Mouse (Mus musculus) hindbrain, postnatal 0 days (tissue): ENCODE data around the gene Pigw. TPM values are rescaled to one million over a fixed set of nuclear protein-coding genes. Genes with fewer than 3 reads are reported as not detected.
"Not testable (repeated sequence)": the region's sequence is repeated elsewhere in the genome, so short reads cannot be mapped to it uniquely, and the experiment has no call there.

ENCODE experiments used
- ATAC-seq: fragments of 200-750 bp; cut with Nextera tagmentation; 2 replicates; pipeline ENCODE4 v1.8.0; 2017; ENCODE audit warnings: mild to moderate bottlenecking, moderate TSS enrichment, moderate library complexity
- DNase-seq: peaks from one replicate; pipeline ENCODE4 v3.0.0-alpha.2; 2015; ENCODE audit warnings: low spot score
- H3K27ac ChIP-seq: fragments of 300-500 bp; sonication (generic); 2 replicates; pipeline ENCODE4 v1.5.1; 2014; ENCODE audit warnings: mild to moderate bottlenecking
- H3K27me3 ChIP-seq: fragments of 300-500 bp; sonication (generic); 2 replicates; pipeline ENCODE4 v1.6.1; 2014; ENCODE audit warnings: low read length, mixed read lengths; ENCODE audit not compliant: insufficient read depth
- H3K36me3 ChIP-seq: fragments of 300-500 bp; sonication (generic); 2 replicates; pipeline ENCODE4 v1.6.1; 2014; ENCODE audit warnings: low read length, mixed read lengths; ENCODE audit not compliant: insufficient read depth
- H3K4me1 ChIP-seq: fragments of 300-500 bp; sonication (generic); 2 replicates; pipeline ENCODE4 v1.6.1; 2014; ENCODE audit warnings: antibody characterized with exemption, low read length, mixed read lengths; ENCODE audit not compliant: insufficient read depth
- H3K4me2 ChIP-seq: fragments of 300-500 bp; sonication (generic); 2 replicates; pipeline ENCODE4 v1.6.1; 2014; ENCODE audit warnings: low read depth, mild to moderate bottlenecking, low read length, moderate library complexity, mixed read lengths
- H3K4me3 ChIP-seq: fragments of 300-500 bp; sonication (generic); 2 replicates; pipeline ENCODE4 v1.5.1; 2014; ENCODE audit warnings: low read length
- H3K9ac ChIP-seq: fragments of 300-500 bp; sonication (generic); replicated peaks from 2 replicates; pipeline ENCODE4 v1.6.1; 2014; ENCODE audit warnings: mild to moderate bottlenecking, low read length, moderate library complexity, mixed read lengths
- H3K9me3 ChIP-seq: fragments of 300-500 bp; sonication (generic); 2 replicates; pipeline ENCODE4 v1.6.1; 2016; ENCODE audit warnings: low read length, mixed read lengths
- CTCF ChIP-seq: IDR thresholded peaks from 2 replicates; pipeline ENCODE4 v1.5.1; 2016; ENCODE audit warnings: antibody characterized with exemption, control low read depth, low read depth
- WGBS: fragments of 180-500 bp; shearing (Covaris S2); extraction: QIAGEN DNeasy Blood & Tissue Kit; methylation state at CpG from one replicate; pipeline ENCODE4 v1.1.7; 2014; 5-methylcytosine and 5-hydroxymethylcytosine counted together
- polyA plus RNA-seq: library from polyadenylated mRNA; unstranded; fragments of >200 nt; fragmentation: Nextera tagmentation; extraction: Ambion mirVana; gene quantifications from 2 replicates; pipeline ENCODE4 v1.2.1, GENCODE M21; 2015
- total RNA-seq: library from RNA; depleted of rRNA; stranded (reverse); fragments of >200 nt; gene quantifications from 2 replicates; pipeline ENCODE4 v1.2.3, GENCODE M21; 2014

The Pigw gene
- total and polyA plus RNA-seq, 2 experiments from 2014 or later: 1.6 to 1.9 TPM

DNA sequence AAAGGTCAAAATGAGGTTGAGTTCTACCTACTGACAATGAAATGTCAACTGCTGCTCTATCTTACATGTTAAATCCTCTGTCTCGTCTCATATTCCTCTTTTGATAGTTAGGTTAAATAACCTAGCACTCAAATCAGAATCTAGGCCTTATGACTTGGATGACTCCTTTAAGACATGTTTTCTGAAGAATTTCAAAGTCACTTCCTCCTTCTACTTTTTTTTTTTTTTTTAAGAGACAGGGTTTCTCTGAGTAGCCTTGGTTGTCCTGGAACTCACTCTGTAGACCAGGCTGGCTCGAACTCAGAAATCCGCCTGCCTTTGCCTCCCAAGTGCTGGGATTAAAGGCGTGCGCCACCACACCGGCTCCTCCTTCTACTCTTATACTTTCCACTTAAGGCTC is 24.8 kb downstream of the Pigw start:
- peaks cover 26% of the 10 kb centered on the region for H3K36me3 ChIP-seq

DNA sequence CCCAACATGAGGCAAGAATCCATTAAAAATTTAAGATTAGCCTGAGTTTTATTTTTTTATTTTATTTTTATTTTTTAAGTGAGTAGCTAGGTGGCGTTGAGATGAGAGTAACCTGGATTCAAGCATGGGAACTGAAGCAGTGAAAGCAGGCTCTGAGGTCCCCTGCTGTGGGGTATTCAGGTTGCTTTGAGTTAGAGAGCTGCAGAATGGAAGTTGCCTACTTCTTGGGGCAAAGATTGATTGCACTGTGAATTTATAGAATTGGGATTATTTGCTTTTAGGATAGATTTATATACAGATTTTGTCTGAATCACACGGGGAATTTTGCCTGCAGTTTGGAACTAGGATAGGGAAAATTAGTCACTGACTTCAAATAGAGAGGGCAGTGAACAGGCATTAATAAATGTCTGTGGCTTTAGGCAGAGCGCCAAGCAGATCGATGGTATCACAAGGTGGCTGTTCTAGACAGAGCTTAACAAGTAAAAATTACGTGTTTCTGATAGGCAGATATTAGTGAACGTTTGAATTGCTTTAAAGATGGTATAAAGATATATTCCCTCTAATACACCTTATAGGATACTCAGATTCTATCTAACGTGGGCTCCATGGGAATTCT is 32.5 kb downstream of the Pigw start:
- TF ChIP-seq CTCF: no peak
- 75% methylated on average over 7 of the region's 7 CpGs for WGBS
- no peaks in the 10 kb centered on the region for H3K27me3 ChIP-seq
- H3K4me2 ChIP-seq: no peak overlapping the region
- H3K4me1 ChIP-seq: no peaks in the 10 kb centered on the region
- H3K36me3 ChIP-seq: peaks cover 19% of the 10 kb centered on the region
- H3K9ac ChIP-seq: no peak overlapping the region
- DNase-seq: no peak
- ATAC-seq: no peak
- H3K9me3 ChIP-seq: no peaks in the 10 kb centered on the region
- H3K27ac ChIP-seq: no peak overlapping the region
- H3K4me3 ChIP-seq: no peak overlapping the region

More for the DNA sequence above, 24.8 kb downstream of the Pigw start:
- no peak for ATAC-seq
- H3K27me3 ChIP-seq: no peaks in the 10 kb centered on the region
- H3K4me1 ChIP-seq: no peaks in the 10 kb centered on the region
- H3K27ac ChIP-seq: no peak overlapping the region
- H3K9me3 ChIP-seq: no peaks in the 10 kb centered on the region
- TF ChIP-seq CTCF: no peak
- 96% methylated on average over 6 of the region's 6 CpGs for WGBS
- no peak overlapping the region for H3K9ac ChIP-seq
- H3K4me2 ChIP-seq: no peak overlapping the region
- DNase-seq: no peak
- no peak overlapping the region for H3K4me3 ChIP-seq

DNA sequence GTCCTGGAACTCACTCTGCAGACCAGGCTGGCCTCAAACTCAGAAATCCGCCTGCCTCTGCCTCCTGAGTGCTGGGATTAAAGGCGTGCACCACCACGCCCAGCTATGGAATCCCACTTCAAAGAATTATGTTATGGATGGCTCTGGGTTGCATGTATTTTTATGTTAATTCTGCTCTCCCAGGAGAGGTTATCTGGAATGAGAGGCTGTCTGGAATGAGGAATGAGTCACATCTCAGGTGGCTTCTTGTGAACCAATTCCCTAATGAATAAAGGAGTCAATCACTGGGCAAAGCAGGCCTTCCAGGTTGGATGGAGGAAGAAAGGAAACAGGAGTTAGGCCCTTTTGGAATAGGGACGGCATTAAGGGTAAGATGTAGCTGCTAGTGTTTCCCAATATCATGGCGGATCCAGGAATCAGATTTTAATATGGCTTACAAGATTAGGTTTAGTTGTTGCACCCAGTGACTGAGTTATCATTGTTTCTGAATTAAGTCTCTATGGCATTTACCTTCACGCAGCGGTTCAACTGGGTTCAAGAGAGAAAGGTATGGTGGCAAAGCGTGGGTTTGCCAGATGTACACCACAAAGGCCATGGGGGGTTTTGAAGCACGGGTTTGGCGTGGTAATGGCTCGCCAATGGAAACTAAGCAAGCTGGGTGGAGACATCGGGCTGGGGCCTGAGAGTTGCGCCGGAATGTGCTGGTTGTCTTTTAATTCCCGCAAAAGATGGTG is 33.2 kb downstream of the Pigw start:
- peaks cover 19% of the 10 kb centered on the region for H3K36me3 ChIP-seq
- no peak overlapping the region for H3K9ac ChIP-seq
- WGBS: 94% methylated on average over 15 of the region's 15 CpGs

DNA sequence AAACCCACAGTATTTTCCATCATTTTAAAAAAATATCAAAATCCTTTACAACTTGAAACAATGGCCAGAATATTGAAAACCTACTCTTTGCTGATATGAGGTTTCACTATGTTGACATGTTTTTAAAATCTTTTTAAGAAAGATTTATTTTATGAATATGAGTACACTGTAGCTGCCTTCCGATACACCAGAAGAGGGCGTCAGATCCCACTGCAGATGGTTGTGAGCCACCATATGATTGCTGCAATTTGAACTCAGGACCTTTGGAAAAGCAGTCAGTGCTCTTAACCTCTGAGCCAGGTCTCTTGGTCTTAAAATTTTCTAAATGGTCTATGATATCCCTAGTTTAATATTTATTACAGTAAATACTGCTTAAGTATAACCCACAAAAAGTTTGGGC is 40.8 kb downstream of the Pigw start:
- Histone ChIP-seq H3K9me3 (no peaks in the 10 kb centered on the region), H3K27me3 (no peaks in the 10 kb centered on the region), H3K4me2 (no peak overlapping the region), H3K27ac (no peak overlapping the region), H3K36me3 (peaks cover 42% of the 10 kb centered on the region), H3K4me3 (no peak overlapping the region), H3K4me1 (no peaks in the 10 kb centered on the region), H3K9ac (no peak overlapping the region)
- ATAC-seq: no peak
- WGBS: 95% methylated on average over 2 of the region's 2 CpGs
- no peak for TF ChIP-seq CTCF
- DNase-seq: no peak

More for the DNA sequence above, 33.2 kb downstream of the Pigw start:
- Histone ChIP-seq H3K4me1 (no peaks in the 10 kb centered on the region), H3K4me2 (no peak overlapping the region), H3K9me3 (no peaks in the 10 kb centered on the region), H3K27me3 (no peaks in the 10 kb centered on the region), H3K4me3 (no peak overlapping the region), H3K27ac (no peak overlapping the region)
- ATAC-seq: no peak
- TF ChIP-seq CTCF: no peak
- no peak for DNase-seq

DNA sequence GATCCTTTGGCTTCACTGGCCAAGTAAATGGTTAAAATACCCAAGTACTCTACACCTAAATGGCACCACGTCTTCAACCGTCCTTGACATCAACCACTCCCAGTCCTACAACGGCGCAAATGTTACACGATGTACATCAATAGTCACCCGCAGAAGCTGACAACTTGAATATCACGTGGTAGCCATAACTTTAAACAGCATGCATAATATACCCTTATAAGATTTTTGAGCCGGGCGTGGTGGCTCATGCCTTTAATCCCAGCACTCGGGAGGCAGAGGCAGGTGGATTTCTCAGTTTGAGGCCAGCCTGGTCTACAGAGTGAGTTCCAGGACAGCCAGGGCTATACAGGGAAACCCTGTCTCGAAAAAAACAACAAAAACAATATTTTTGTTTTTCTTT is 50.6 kb downstream of the Pigw start:
- peak overlapping the region; percentile 81 for H3K27ac ChIP-seq
- 81% methylated on average over 11 of the region's 11 CpGs for WGBS
- DNase-seq: not testable (repeated sequence)

DNA sequence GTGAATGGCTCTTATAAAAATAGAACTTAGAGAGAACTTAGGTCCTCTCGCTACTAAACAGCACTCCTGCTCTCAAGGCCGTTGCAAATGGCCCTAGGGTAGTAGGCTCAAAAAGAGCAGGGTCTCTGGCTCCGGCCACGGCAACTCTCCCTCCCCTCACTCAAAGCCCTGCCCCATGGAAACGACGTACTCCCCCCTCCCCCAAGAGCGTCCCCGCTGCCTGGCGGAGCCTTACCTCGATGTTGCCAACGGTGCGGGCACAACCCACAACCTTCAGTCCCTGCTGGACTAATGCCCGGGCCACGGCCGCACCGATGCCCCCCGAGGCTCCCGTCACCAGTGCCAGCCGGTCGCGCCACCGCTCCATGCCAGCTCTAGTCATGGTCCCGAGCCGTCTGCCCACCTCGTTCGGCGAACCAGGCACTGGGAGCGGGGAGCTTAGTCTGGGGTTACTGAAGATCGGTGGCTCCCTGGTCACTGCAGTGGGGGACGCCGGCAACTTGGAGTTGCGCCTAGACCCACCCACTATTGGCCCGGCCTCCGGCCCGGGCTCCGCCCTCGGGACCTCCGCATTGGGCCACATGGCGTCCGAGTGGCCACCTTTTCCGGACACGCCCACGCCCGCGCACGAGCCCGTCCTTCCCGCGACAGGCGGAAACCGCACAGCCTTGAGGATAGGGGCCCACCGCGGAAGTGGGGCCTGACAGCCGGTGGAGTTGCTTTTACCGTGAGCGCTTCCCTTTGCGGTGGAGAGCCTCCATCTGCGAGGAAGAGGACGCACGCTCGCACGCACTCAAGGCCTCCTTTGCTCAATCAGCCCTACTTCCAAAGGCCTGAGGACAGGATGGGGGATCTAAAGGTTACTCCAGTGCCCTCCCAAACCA is 51.3 kb downstream of the Pigw start, which contains the start of gene Dhrs11:
Gene Dhrs11, minus strand, starts transcription at position 479 of the 884 bp plus-strand sequence.
- Histone ChIP-seq H3K4me2 (peak within 1 kb of the TSS; percentile 93), H3K9ac (peak within 1 kb of the TSS; percentile 64), H3K27ac (peak within 1 kb of the TSS; percentile 81), H3K4me1 (peaks cover 3% of the 10 kb centered on the region; the same call in 1 of the 2 replicates), H3K27me3 (no peaks in the 10 kb centered on the region), H3K36me3 (peaks cover 3% of the 10 kb centered on the region; the same call in 1 of the 2 replicates), H3K9me3 (no peaks in the 10 kb centered on the region), H3K4me3 (peak within 1 kb of the TSS; percentile 65)
- no peak for TF ChIP-seq CTCF
- DNase-seq (peak; percentile 91), ATAC-seq (peak; percentile 95)
- 1% methylated on average over 61 of the region's 62 CpGs for WGBS

More for the DNA sequence above, 50.6 kb downstream of the Pigw start:
- ATAC-seq, H3K4me1 ChIP-seq, H3K9me3 ChIP-seq, H3K36me3 ChIP-seq, H3K27me3 ChIP-seq: not testable (repeated sequence)
- H3K4me3 ChIP-seq: peak overlapping the region; percentile 65
- H3K4me2 ChIP-seq: peak overlapping the region; percentile 93
- peak overlapping the region; percentile 64; the same call in 1 of the 2 replicates for H3K9ac ChIP-seq
